Mouse (Mus musculus) CD4-positive, CD25-positive, alpha-beta regulatory T cell, adult 4 months (primary cell): ENCODE measurements around the gene Xntrpc. TPM values are rescaled to one million over a fixed set of nuclear protein-coding genes. Genes with fewer than 3 reads are reported as not detected.
A peak's percentile ranks its signal among the peaks of the same experiment; 100 is the strongest.

ENCODE experiments used
- ATAC-seq: one replicate; pipeline ENCODE4 v1.8.0; 2017
- polyA plus RNA-seq, 2 experiments: library from polyadenylated mRNA; unstranded; fragments of 100-300 nt; shearing (Covaris generic); gene quantifications; one replicate each; pipeline ENCODE4 v1.2.1; 2017

The Xntrpc gene
- polyA plus RNA-seq, 2 experiments from 2014 or later = 0.93 to 1.4 TPM

DNA sequence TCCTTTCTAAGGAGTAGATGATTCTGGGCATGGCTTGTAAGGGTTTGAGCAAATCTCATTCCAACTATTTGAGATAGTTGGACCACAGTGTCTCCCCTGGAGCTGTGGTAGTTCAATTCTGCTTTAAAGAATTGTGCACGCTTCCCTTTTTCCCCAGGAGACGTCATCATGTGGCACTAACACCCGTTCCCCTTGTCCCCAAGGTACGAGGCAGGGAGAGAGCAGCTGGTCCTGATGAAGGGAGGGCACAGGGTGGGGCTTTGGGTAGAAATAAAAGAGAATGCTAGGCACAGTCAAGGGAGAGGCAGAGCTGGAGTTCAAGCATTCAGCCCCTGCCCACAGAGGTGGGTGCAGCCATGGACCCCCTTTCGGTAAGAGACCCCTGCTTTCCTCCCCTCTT, 17.3 kb downstream of the Xntrpc start, which contains the start of gene Trpc2:
TSS of gene Trpc2 (plus strand) at position 301 of the 400 bp plus-strand sequence.
- ATAC-seq = no peak

DNA sequence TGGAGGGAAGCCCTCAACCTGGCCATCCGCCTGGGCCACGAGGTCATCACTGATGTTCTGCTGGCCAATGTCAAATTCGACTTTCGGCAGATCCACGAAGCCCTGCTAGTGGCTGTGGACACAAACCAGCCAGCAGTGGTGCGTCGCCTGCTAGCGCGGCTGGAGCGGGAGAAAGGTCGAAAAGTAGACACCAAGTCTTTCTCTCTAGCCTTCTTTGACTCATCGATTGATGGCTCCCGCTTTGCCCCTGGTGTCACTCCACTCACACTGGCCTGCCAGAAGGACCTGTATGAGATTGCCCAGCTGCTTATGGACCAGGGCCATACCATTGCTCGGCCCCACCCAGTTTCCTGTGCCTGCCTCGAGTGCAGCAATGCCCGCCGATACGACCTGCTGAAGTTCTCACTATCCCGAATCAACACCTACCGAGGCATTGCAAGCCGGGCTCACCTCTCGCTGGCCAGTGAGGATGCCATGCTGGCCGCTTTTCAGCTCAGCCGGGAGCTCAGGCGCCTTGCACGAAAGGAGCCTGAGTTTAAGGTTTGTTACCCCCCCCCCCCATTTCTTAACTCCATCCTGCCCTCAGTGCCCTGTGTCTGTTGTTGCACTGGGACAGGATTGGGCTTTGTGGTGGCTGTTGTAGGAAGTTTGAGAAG, 18.7 kb downstream of the Xntrpc start:
- no peak for ATAC-seq

DNA sequence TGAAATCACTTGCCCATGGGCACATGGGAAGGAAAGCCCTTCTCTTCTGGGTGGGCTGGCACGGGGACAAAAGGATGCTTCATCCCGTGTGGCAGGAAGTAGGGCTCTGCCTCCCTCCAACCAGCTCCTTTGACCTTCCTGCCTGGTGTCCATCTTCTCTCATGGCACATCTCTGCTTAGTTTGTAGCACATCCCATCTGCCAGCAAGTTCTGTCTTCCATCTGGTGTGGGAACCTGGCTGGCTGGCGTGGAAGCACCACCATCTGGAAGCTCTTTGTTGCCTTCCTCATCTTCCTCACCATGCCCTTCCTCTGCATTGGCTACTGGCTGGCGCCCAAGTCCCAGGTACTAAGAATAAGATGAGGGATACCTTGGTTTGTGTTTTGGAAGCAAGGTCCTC, 21.8 kb downstream of the Xntrpc start:
- no peak for ATAC-seq

DNA sequence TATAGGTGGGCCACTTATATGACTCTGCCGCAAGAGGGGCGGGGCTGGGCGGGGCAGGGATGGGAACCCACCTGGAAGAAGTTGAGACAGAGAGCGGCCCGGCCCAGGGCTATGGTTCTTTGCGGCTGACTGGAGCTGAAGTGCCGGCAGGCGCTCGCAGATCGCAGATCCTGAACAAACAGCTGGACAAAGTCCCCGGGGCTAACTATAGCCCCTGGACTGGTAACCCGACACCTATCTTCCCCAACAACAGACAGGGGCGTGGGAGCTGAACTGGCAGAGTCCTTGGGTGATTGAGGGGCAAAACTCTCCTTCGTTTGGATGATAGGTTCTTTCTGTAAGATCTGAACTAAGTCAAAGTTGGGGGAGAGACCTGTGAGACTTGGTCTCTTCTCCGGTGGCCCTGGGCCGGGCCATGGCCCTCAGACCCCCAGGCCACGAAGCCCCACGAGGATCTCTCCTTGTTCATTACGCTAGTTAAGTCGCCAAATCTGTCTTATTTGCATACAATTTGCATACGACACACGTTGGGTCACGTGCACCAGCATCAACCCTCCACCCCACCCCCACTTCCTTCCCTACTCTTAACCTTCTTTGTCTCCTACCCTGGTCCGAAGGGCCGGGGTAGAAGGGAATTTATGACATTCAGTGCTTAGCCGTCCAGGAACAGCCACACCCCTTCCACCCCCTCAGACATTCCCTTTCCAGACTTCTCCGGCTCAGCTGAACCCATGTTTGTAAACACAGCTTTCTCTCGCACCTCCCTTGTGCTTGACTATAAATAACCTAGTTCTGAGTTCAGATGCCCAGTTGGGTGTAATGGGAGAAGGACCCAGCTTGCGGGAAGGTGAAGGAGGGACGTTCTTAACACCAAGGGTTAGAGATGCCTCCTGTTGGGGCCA, 34.5 kb downstream of the Xntrpc start:
- peak; percentile 96 for ATAC-seq

DNA sequence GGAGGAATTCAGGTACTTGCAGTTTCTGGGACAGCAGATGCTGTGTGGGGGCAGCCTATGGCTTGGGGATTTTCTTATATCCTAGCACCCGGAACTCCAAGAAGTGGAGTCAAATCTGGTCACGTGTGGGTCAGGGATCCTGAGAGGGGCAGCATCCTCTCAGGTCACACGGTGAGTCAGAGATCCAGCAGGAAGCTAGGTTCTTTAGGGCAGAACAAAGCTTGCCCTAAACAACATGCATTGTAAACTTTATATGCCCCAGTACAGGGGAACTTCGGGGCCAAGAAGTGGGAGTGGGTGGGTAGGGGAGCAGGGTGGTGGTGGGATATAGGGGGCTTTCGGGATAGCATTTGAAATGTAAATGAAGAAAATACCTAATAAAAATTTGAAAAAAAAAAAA, 35.4 kb downstream of the Xntrpc start:
- ATAC-seq = no peak

DNA sequence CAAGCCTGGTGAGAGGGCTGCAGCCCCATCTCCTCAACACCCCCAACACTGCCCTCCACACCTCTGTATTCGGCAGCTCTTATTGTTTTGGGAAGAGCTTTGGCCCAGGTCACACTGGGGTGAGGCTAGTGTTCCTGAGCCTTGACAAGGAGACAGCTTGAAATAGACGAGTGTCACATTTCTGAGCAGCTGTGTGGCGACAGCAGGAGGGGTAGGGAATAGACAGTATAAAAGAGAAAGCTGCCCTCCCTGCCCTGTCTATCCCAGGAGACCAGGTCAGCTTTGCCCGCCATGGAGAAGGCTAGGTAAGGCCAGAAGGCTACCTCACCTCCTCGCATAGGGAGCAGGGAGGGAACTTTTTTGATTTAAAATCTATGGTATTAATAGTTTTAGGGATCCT, 36.0 kb downstream of the Xntrpc start, which contains the start of gene Art1:
TSS of gene Art1 (plus strand) at position 257 of the 400 bp plus-strand sequence.
- ATAC-seq = no peak

DNA sequence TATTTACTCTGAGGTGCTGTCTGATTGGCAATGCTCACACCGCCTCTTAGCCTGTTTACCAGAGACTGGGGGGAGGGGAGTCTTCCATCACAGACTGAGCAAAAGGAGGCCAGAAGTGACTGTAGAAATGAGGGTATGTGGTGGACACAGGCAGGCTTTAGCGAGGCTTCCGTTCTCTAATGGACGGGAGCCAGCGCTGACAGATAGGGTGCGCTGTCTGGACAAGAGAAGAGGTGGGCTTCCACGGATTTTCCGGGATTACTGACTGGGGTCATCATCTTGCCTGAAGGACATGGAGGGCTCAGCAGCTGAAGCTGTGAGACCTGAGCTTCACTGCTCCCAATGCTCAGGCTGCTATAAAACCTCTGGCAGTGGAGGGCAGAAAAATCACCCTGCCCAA, 36.7 kb downstream of the Xntrpc start:
- ATAC-seq = no peak

DNA sequence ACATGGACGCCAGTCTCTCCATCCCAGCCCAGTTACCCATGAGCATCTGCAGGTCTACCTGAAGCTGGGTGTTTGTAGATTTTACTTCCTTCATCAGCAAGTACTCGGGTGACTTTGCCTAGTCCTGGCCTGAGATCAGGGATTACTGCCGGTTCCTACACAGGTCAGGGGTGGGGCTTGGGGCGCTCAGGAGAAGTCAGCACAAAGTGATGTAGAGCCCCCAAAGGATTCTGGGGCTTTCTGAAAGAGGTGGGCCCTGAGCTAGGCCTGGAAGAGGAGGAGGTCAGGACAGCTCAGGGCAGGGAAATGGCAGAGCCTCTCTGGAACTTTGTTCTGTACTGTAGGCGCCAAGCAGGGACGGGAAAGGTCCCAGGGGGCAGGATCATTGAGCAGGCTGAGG, 37.2 kb downstream of the Xntrpc start:
- no peak for ATAC-seq

DNA sequence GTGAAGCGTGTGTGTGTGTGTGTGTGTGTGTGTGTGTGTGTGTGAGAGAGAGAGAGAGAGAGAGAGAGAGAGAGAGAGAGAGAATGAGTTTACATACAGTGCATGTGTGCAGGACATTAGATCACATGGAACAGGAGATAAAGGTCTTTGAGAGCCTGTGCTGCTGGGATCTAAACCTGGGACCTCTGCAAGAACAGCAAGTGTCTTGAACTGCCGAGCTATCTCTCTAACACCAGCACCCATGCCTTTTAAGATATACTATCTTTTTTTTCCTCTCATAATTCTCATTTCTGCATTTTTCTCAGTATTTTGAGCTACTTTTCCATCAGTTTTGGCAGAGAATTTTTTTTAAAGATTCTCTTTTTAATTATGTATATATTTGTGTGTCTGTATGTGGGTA, 38.0 kb downstream of the Xntrpc start:
- ATAC-seq = no peak

DNA sequence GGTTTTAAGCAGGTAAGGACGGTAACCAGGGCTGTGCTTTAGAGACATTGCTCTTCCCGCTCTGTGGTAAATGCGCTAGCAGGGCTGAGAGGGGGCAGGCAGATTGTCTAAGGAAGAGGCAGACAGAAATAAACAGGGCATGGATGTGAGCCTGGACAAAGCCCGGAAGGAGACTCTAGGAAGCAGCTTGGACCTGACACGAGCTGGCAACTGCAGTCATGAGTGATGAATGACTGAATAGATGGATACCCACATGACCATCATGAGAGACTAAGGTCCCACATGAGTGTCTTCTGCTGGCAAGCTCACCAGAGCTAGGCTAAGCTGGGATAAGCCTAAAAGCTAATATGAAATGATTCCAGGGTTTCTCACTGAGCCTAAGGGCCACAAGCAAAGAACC, 38.6 kb downstream of the Xntrpc start:
- no peak for ATAC-seq

DNA sequence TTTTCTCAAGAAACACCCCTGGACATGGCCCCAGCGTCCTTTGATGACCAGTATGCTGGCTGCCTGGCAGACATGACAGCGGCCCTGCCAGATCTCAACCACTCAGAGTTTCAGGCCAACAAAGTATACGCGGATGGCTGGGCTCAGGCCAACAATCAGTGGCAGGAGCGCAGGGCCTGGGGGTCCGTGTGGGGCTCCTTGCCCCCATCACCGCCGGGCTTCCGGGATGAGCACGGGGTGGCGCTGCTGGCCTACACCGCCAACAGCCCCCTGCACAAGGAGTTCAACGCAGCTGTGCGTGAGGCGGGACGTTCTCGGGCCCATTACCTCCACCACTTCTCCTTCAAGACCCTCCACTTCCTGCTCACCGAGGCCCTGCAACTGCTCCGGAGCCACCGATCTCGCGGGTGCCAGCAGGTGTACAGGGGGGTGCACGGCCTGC, 41.2 kb downstream of the Xntrpc start:
- no peak for ATAC-seq

DNA sequence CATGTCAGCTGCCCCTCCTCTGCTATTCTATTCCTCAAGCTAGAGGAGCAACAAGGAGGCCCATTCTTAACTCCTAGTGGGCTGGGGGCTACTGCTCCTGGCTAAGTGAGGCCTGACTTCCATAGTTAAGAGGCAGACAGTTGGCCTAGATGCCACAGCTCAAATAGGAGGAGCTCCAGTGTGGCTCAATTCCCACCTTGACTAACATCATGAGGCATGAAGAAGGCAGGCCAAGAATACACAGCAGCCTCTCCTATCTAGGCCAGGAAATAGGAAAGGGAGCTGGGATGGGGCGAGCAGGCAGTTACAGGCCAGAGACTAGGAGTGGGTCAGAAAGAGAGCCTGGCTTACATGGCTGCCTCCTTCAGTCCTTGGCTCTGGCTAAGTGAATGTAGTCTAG, 42.7 kb downstream of the Xntrpc start:
- ATAC-seq = no peak

DNA sequence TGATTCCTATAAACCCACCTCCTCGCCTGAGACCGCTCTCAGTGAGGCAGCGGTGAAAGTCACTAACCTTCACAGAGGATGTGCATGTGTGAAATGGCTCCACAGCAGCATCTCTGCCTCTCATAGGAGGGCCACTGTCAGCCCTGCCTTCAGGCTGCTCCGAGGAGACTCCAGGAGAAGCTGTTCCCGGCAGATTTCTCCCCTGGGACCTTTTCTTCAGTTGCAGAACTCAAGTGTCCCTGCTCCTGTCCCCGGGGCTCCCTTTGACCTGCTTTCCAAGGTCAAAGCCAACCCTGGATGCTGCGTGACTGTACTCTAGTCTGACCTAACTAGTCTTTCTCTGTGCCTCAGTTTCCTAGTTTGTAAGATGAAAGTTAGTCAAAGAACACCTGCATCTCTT, 43.7 kb downstream of the Xntrpc start, which contains the start of gene Art5:
TSS of gene Art5 (minus strand) at position 319 of the 400 bp plus-strand sequence.
- no peak for ATAC-seq

DNA sequence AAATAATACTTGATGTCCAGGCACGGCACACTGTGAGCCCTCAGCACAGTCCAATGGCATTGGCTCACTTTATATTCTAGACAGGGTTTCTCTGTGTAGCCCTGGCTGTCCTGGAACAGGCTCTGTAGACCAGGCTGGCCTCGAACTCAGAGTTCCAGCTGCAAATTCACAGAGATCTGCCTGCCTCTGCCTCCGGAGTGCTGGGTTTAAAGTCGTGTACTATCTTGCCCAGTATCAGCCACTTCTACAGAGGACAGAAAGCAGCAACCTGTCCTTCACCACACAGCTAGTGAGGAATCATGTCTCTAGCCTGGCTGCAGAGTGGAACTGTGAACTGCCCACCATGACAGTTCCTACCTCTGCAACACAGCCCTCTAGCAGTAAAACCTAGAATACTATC, 44.2 kb downstream of the Xntrpc start:
- no peak for ATAC-seq

DNA sequence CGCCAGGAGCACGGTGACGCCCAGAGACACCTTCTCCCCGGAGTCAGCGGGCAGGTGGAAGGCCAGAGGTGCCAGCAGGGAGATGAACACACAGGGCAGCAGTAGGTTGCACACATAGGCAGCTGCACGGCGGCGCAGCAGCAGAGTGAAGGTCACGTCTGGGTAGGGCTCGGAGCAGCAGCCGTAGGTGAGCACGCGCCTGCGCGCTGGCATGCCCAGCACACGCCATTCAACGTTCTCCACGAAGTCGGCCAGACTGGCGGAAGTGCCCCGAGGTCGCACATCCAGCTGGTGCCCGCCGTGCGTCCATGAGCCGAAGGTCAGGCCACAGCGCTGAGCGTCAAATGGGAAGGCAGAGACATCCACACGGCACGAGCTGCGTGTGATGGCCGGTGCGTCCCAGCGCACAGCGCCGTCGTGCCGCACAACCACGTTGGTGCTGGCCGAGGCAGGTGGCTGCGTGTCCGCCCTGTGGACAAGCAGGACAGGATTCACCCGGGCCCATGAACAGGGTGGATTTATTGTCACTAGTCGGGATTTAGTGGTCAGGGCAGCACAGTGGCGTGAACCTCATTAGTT, 47.7 kb downstream of the Xntrpc start:
- no peak for ATAC-seq

DNA sequence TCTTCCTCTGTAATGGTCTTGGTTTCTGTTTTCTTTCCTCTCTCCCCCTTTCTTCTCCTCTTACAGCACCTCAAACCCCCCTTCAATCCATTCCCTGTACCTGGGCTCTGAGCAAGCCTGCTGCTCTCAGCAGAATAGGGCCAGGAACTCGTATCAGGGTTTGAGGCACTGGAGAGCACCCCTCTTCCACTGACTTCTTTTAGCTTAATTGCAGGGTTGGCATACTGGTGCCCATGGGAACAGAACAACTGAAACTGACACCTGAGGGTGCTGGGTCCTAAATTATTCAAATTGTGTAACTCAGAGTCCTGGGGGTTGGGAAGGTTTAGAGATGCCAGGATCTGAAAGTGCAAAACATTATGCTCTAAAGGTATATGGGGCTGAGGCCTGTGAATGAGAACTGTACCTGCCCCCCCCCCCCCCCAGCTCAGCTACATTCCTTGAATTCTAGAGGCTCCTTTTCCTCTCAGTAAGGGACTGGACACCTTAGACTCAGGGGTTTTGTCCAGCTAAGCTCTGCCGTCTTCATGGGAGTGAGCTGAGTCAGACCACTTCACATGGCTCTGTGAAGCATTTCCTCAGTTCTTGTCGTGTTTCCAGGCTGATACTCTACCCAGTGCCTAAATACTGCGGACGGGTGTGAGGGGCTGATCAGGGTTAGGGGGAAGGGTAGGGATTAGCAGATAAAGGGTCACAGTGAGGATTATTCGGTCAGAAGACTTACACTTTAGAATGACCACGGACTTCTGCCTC, 51.2 kb downstream of the Xntrpc start, which contains the start of gene Chrna10:
TSS of gene Chrna10 (minus strand) at position 250 of the 753 bp plus-strand sequence.
- ATAC-seq = no peak

DNA sequence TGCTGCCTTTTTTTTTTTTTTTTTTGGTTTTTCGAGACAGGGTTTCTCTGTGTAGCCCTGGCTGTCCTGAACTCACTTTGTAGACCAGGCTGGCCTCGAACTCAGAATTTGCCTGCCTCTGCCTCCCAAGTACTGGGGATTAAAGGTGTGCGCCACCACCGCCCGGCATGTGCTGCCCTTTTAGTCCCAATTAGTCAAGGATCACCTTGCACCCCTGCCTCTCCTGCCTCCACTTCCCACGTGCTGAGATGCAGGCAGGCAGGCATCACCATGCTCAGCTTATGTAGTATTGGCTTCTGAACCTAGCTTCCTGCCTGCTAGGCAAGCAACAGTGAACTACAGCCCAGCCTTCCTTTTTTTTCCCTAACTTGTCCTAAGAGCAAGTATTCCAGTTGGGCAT, 51.9 kb downstream of the Xntrpc start:
- ATAC-seq = no peak

DNA sequence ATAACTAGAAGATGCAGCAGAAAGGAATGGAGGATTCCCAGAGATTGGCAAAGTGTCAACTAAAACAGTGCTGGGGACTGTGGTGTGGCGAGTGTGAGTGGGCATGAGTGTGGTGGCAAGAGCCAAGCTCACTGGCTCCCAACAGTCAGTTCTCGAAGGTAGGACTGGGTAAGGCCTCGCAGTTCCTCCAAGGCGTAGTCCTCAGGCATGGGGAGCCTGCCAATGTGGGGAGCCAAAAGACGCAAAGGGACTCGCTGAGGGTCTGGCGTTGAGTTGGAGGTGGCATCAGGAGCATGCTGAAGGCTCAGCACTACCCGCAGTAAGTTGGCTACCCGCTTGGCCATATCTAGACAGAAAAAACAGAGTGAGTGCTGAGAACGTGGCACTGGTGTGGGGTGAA, 54.8 kb downstream of the Xntrpc start:
- no peak for ATAC-seq

DNA sequence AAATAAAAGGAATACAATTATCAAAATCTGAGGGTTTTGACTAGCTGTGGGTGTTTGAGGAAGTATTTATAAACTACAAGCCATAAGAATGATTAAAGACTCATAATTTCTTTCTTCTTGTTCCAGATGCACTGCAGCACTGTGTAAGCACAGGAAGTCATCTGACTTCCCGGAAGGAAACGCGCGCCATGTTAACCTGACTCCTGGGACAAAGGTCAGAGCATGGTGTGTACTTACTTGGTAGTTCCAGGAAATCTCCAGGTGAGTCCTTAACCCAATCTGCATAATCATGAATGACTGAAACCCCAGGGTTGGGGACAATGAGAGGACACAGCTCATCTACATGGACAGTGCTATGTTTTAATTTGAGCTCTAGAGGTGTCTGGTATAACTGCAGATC, 66.9 kb downstream of the Xntrpc start:
- ATAC-seq = no peak

DNA sequence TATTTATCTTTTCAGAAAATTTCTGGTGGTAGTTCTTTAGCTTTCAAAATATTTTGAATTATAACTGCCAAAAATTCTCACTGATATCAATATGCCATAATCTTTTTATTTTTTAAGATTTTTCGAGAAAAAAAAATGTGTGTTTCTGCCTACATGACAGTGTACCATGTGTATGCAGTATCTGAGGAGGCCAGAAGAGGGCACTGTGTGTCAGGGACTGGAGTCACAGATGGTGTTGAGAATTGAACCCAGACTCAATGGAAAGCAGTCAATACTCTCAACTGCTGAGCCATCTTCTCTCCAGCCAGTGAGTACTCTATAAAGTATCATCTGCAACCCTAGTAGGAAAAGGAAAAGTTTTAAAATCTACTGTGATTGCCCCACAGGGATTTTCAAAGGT, 72.0 kb downstream of the Xntrpc start:
- no peak for ATAC-seq

DNA sequence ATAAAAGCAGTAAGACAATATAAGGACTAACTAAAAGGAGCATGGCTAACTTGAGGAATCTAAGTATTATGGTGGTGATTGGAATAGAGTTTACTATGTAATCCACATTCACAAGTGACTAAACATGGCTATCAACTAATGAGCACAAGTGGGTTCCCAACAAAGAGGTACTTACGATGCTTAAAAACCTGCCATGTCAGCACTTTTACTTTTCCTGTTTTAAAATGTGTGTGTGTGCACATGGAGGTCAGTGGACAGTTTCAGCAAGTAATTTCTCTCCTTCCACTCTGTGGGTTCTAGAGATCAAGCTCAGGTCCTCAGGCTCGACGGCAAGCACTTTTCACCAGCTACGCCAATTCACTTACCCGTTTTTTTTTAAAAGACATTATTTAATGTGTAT, 72.4 kb downstream of the Xntrpc start:
- no peak for ATAC-seq
